Mouse (Mus musculus) monocyte, adult 59 days (primary cell): Measurements from ENCODE around the gene Ctnnbip1. TPM values are rescaled to one million over a fixed set of nuclear protein-coding genes. Genes with fewer than 3 reads are reported as not detected.

Experiments used
- total RNA-seq, 2 experiments: library from RNA; stranded (reverse); gene quantifications; one replicate each; pipeline ENCODE4 v1.2.4; 2023

Ctnnbip1 gene
- total RNA-seq: 1 to 10 TPM; 7.9 to 8.4 TPM

GRCm38 (mm10) chr4:149517868-149518340 is at the start of gene Ctnnbip1:
TSS of gene Ctnnbip1 (plus strand) at chr4:149518236.

GRCm38 (mm10) chr4:149477078-149477477 is 41.0 kb upstream of the Ctnnbip1 start, which contains the start of gene Tmem274:
TSS of gene Tmem274 (plus strand) at chr4:149477378.

GRCm38 (mm10) chr4:149485053-149485824 is 32.8 kb upstream of the Ctnnbip1 start, which contains the start of the genes Nmnat1 and Lzic:
TSS of gene Nmnat1 (minus strand) at chr4:149485202.
TSS of gene Lzic (plus strand) at chr4:149485229.

GRCm38 (mm10) chr4:149586044-149586782 is 68.2 kb downstream of the Ctnnbip1 start, which contains the start of gene Clstn1:
TSS of gene Clstn1 (plus strand) at chr4:149586468.

Other genes with a start within 250 kb of the Ctnnbip1 start
- gene Kif1b, start 210.5 kb upstream of the Ctnnbip1 start, total RNA-seq: 10 to 100 TPM; 35.0 to 40.4 TPM
- gene Ube4b, start 91.5 kb upstream of the Ctnnbip1 start, total RNA-seq: 10 to 100 TPM; 48.3 to 62.3 TPM
- gene Rbp7, start 63.3 kb upstream of the Ctnnbip1 start, total RNA-seq: not detected
- not detected for gene Tmem274, start 40.9 kb upstream of the Ctnnbip1 start, total RNA-seq
- gene Nmnat1, start 33.0 kb upstream of the Ctnnbip1 start, total RNA-seq: 1 to 10 TPM; 4.0 to 4.4 TPM
- 10 to 100 TPM; 12.7 to 13.8 TPM for gene Lzic, start 33.0 kb upstream of the Ctnnbip1 start, total RNA-seq
- 1 to 10 TPM; 9.3 to 9.7 TPM for gene Clstn1, start 68.2 kb downstream of the Ctnnbip1 start, total RNA-seq
- gene Pik3cd, start 184.3 kb downstream of the Ctnnbip1 start, total RNA-seq: 100 to 1,000 TPM; 279 to 327 TPM
- 1 to 10 TPM; 6.3 to 7.0 TPM for gene Tmem201, start 219.8 kb downstream of the Ctnnbip1 start, total RNA-seq